Mouse (Mus musculus) E14TG2a.4 (cell line): Measurements from ENCODE around the gene Acot7.

Experiments used
- H3K27me3 ChIP-seq: 2 replicates; pipeline ENCODE4 v1.6.1; 2014; ENCODE audit warnings: low read length, control low read depth; ENCODE audit not compliant: insufficient read depth
- H3K36me3 ChIP-seq: 2 replicates; pipeline ENCODE4 v1.6.1; 2014; ENCODE audit warnings: low read length, control low read depth; ENCODE audit not compliant: insufficient read depth
- H3K4me1 ChIP-seq: replicated peaks from 2 replicates; pipeline ENCODE4 v1.6.1; 2014; ENCODE audit warnings: low read depth, low read length, control low read depth
- H3K4me3 ChIP-seq: replicated peaks from 2 replicates; pipeline ENCODE4 v1.5.1; 2014; ENCODE audit warnings: mild to moderate bottlenecking, low read length
- H3K9me3 ChIP-seq: 2 replicates; pipeline ENCODE4 v1.6.1; 2014; ENCODE audit warnings: low read length, control low read depth
- CTCF ChIP-seq: conservative IDR thresholded peaks from 2 replicates; pipeline ENCODE4 v1.5.1; 2014; ENCODE audit warnings: low read length
- NANOG ChIP-seq: IDR thresholded peaks from 2 replicates; pipeline ENCODE4 v1.6.1; 2014; ENCODE audit warnings: borderline replicate concordance, low read length, mixed read lengths
- POU5F1 ChIP-seq: IDR thresholded peaks from 2 replicates; pipeline ENCODE4 v1.6.1; 2014; ENCODE audit warnings: low read length, borderline replicate concordance

Acot7 gene

GRCm38 (mm10) chr4:152177537-152178343, at the start of gene Acot7:
Acot7 (plus strand) TSS chr4:152178134.
- Histone ChIP-seq H3K27me3 (peaks cover 41% of the 10 kb centered on the region), H3K4me1 (peaks cover 41% of the 10 kb centered on the region), H3K36me3 (peaks cover 34% of the 10 kb centered on the region), H3K9me3 (peaks cover 6% of the 10 kb centered on the region), H3K4me3 (peak within 1 kb of the TSS; percentile 94)
- no peak for TF ChIP-seq CTCF
- no peak for TF ChIP-seq NANOG

DNA sequence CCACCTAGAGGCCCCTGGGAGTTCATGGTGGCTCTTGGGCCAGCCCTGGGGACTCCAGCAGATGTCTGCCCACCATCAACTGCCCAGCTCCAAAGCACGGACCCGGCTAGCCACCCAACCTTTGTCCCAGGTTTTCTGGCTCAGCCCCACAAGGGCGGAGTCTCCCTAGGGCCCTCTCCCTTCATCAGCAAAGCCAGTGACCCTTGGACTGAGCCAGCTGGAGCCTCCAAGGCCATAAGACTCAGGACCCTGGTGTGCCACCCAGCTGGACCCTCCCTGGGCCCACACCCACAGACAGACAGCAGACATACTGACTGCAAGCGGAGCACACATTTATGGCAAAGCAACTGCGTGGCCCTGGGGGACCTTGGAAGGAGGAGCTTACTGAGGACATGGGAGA, 49.1 kb upstream of the Acot7 start:
- Histone ChIP-seq H3K27me3 (peaks cover 100% of the 10 kb centered on the region), H3K4me3 (peak overlapping the region; percentile 26; the same call in 1 of the 2 replicates), H3K4me1 (peaks cover 85% of the 10 kb centered on the region), H3K9me3 (0 out of 2 replicates have a peak, but pooled peaks cover 4% of the 10 kb centered on the region), H3K36me3 (0 out of 2 replicates have a peak, but pooled peaks cover 3% of the 10 kb centered on the region)
- TF ChIP-seq CTCF: no peak

GRCm38 (mm10) chr4:152129395-152129930, 48.5 kb upstream of the Acot7 start:
- H3K9me3 ChIP-seq: 0 out of 2 replicates have a peak, but pooled peaks cover 2% of the 10 kb centered on the region
- no peak for TF ChIP-seq POU5F1
- TF ChIP-seq CTCF: no peak
- no peak for TF ChIP-seq NANOG
- no peak overlapping the region for H3K4me3 ChIP-seq
- H3K27me3 ChIP-seq: peaks cover 96% of the 10 kb centered on the region
- 0 out of 2 replicates have a peak, but pooled peaks cover 3% of the 10 kb centered on the region for H3K36me3 ChIP-seq
- peaks cover 89% of the 10 kb centered on the region for H3K4me1 ChIP-seq

- H3K27me3 ChIP-seq: peaks cover 80% of the 10 kb centered on the region
- H3K36me3 ChIP-seq: 0 out of 2 replicates have a peak, but pooled peaks cover 3% of the 10 kb centered on the region
- TF ChIP-seq POU5F1: no peak
- no peak for TF ChIP-seq CTCF
- TF ChIP-seq NANOG: no peak
- peaks cover 90% of the 10 kb centered on the region for H3K4me1 ChIP-seq
- H3K9me3 ChIP-seq: no peaks in the 10 kb centered on the region
- H3K4me3 ChIP-seq: peak overlapping the region; percentile 84
Observed at GRCm38 (mm10) chr4:152130771-152131653, 46.9 kb upstream of the Acot7 start.

DNA sequence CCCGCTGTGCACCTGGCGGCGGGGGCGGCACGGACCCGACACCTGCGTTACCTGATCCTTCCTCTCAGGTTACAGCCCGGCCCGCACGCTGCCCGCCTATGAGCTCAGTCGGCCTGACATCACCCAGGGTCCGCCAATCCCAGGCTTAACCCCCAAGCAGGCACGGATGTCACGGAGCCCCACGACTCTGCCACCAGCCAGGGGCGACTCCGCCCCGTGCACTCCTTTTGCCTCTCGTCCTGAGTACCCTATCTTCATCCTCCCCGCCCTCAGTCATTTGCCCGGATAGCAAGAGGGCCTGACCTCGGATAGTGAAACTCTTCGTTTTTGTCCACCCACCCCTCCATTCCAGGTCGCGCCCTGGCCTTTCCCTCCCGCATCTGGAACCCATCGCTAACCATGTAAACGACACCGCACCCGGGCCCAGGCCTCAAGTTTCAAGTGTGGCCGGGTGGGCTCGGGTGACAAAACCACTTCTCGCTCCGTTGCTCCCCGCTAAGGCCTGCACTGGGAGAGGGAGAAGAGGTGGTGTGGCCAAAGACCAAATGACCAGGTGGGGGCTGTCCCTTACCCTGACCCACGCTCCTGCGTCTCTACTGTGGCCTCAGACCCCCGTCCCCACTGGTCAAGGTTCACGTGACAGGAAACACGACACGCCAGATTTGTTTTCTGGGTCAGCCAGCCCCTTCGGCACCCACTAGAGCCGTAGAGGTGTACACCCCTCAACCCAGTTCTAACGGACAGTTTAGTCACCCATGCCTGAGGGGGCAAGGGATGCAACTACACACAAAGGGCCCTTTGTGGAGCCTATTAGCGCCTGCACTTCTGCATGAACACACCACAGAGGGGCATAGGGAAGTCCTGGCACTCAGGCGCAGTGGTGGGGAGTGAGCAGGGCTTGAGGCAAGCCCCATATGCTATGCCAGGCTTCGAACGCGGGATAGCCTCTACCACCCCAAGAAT, 45.8 kb upstream of the Acot7 start:
- H3K9me3 ChIP-seq: no peaks in the 10 kb centered on the region
- peaks cover 72% of the 10 kb centered on the region for H3K27me3 ChIP-seq
- H3K36me3 ChIP-seq: 0 out of 2 replicates have a peak, but pooled peaks cover 3% of the 10 kb centered on the region
- peaks cover 86% of the 10 kb centered on the region for H3K4me1 ChIP-seq
- peak overlapping the region; percentile 84 for H3K4me3 ChIP-seq
- no peak for TF ChIP-seq POU5F1

DNA sequence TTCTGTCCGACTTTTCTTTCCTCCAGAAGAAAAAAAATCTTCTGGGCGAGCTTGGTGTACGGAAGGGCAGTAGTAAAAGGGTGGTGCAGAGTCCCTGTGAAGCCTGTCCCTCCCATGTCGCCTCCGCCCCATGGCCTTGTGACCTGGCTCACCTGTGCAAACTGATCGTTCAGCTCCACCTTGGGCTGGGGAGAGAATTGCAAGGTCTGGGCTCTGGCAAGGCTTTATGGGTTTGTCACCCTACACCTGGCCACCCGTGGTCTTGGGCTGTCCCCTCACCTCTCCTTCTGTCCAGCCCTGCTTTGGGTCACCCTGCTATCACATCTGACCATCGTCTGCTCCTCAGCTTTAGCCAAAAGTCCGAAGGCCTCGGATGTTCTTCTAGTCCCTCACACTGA, 45.2 kb upstream of the Acot7 start:
- TF ChIP-seq POU5F1 (no peak), NANOG (no peak), CTCF (no peak)
- Histone ChIP-seq H3K4me3 (peak overlapping the region; percentile 84; the same call in 1 of the 2 replicates), H3K36me3 (0 out of 2 replicates have a peak, but pooled peaks cover under 1% of the 10 kb centered on the region), H3K9me3 (no peaks in the 10 kb centered on the region), H3K27me3 (peaks cover 69% of the 10 kb centered on the region), H3K4me1 (peaks cover 80% of the 10 kb centered on the region)

DNA sequence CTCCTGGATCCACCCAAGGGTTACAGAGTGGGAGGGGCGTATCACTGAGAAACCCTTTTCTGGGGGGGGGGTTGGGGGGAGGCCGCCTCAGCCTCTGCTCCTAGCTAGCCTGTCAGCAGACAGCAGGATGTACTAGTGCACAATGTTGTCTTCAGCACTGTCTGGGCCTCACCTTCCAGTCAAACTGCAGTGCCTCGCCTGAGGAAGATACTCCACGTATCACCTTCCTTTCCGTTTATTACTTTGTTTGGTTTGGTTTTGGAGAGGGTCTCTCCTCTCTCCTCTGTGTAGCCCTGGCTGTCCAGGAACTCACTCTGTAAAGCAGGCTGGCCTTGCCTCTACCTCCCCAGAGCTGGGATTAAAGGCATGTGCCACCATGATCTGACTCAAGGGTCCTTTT, 44.7 kb upstream of the Acot7 start:
- Histone ChIP-seq H3K27me3 (peaks cover 65% of the 10 kb centered on the region), H3K36me3 (no peaks in the 10 kb centered on the region), H3K4me1 (peaks cover 78% of the 10 kb centered on the region), H3K4me3 (no peak overlapping the region), H3K9me3 (no peaks in the 10 kb centered on the region)
- TF ChIP-seq CTCF: no peak
- no peak for TF ChIP-seq NANOG
- no peak for TF ChIP-seq POU5F1

GRCm38 (mm10) chr4:152134507-152134906, 43.4 kb upstream of the Acot7 start:
- Histone ChIP-seq H3K4me3 (no peak overlapping the region), H3K4me1 (peaks cover 72% of the 10 kb centered on the region), H3K27me3 (peaks cover 52% of the 10 kb centered on the region), H3K36me3 (no peaks in the 10 kb centered on the region), H3K9me3 (no peaks in the 10 kb centered on the region)
- TF ChIP-seq NANOG: no peak
- peak; percentile 97 for TF ChIP-seq CTCF
